Mouse (Mus musculus): ENCODE measurements around the gene Flt1. TPM values are rescaled to one million over a fixed set of nuclear protein-coding genes. Genes with fewer than 3 reads are reported as not detected.

Gene Flt1
- polyA plus RNA-seq, 1 experiment from 2014 or later, result 6.5 TPM

Other genes starting within 250 kb of the Flt1 start
- gene Pomp, start 134.4 kb upstream of the Flt1 start, polyA plus RNA-seq (2014; fragmentation: Nextera tagmentation; extraction: Ambion mirVana), result 513 and 580 TPM in 2 replicates
- gene Slc46a3, start 168.8 kb upstream of the Flt1 start, polyA plus RNA-seq (2014; fragmentation: Nextera tagmentation; extraction: Ambion mirVana), result 4.0 and 5.9 TPM in 2 replicates
- 17.0 and 20.4 TPM in 2 replicates for gene Mtus2, start 231.3 kb upstream of the Flt1 start, polyA plus RNA-seq (2014; fragmentation: Nextera tagmentation; extraction: Ambion mirVana)

Measured in forebrain, embryonic 14.5 days (tissue).